Mouse (Mus musculus): Measurements from ENCODE around the gene Rbfox1.

GRCm38 (mm10) chr16:6350256-6350655 lies 465.1 kb downstream of the Rbfox1 start:
- TF ChIP-seq POLR2A (IDR thresholded peaks at IDR 0.05; ENCODE audit: insufficient read depth, low read length) = no peak
- TF ChIP-seq CTCF (IDR thresholded peaks at IDR 0.05; ENCODE audit: low read depth, low read length) = no peak
